Mouse (Mus musculus) telencephalon, adult 2 months (tissue): Measurements from ENCODE around the gene B4galt5.

ENCODE experiments used
- DNase-seq: peaks from one replicate; pipeline ENCODE4 v3.0.0-alpha.2; 2011; ENCODE audit warnings: low read depth, low spot score

B4galt5 gene

GRCm38 (mm10) chr2:167257790-167258189 lies 91.2 kb downstream of the B4galt5 start:
- no peak for DNase-seq

- no peak for DNase-seq
These were observed 94.2 kb downstream of the B4galt5 start for GRCm38 (mm10) chr2:167254808-167255207.

- no peak for DNase-seq
These were observed 94.8 kb downstream of the B4galt5 start for GRCm38 (mm10) chr2:167254185-167254584.

- no peak for DNase-seq
These were observed 95.5 kb downstream of the B4galt5 start for GRCm38 (mm10) chr2:167253476-167253875.

GRCm38 (mm10) chr2:167252057-167252687 lies 96.8 kb downstream of the B4galt5 start:
- no peak for DNase-seq

- DNase-seq: no peak
These were observed 98.1 kb downstream of the B4galt5 start for GRCm38 (mm10) chr2:167250736-167251337.

GRCm38 (mm10) chr2:167250003-167250735 lies 98.8 kb downstream of the B4galt5 start:
- DNase-seq: no peak

- no peak for DNase-seq
These were observed 99.4 kb downstream of the B4galt5 start for GRCm38 (mm10) chr2:167249591-167249990.
